Mouse (Mus musculus) lung, postnatal 0 days (tissue): Measurements from ENCODE around the gene Gm3417. TPM values are rescaled to one million over a fixed set of nuclear protein-coding genes. Genes with fewer than 3 reads are reported as not detected.

Experiments used
- ATAC-seq: fragments of 200-750 bp; cut with Nextera tagmentation; 2 replicates; pipeline ENCODE4 v1.8.0; 2017; ENCODE audit warnings: moderate library complexity
- DNase-seq: peaks from one replicate; pipeline ENCODE4 v3.0.0-alpha.2; 2016; ENCODE audit warnings: low spot score
- H3K27ac ChIP-seq: fragments of 300-500 bp; sonication (generic); 2 replicates; pipeline ENCODE4 v1.5.1; 2014; ENCODE audit warnings: antibody characterized with exemption, mild to moderate bottlenecking, low read length, mixed read lengths
- H3K27me3 ChIP-seq: fragments of 300-500 bp; sonication (generic); replicated peaks from 2 replicates; pipeline ENCODE4 v1.6.1; 2014; ENCODE audit warnings: low read length, mixed read lengths; ENCODE audit not compliant: insufficient read depth
- H3K36me3 ChIP-seq: fragments of 300-500 bp; sonication (generic); 2 replicates; pipeline ENCODE4 v1.6.1; 2014; ENCODE audit warnings: low read length, mixed read lengths; ENCODE audit not compliant: insufficient read depth
- H3K4me1 ChIP-seq: fragments of 300-500 bp; sonication (generic); 2 replicates; pipeline ENCODE4 v1.6.1; 2014; ENCODE audit warnings: antibody characterized with exemption, low read depth, low read length, mixed read lengths; ENCODE audit not compliant: insufficient read depth
- H3K4me2 ChIP-seq: fragments of 300-500 bp; sonication (generic); replicated peaks from 2 replicates; pipeline ENCODE4 v1.6.1; 2014; ENCODE audit warnings: low read depth, mild to moderate bottlenecking, low read length, moderate library complexity, mixed read lengths
- H3K4me3 ChIP-seq: fragments of 300-500 bp; sonication (generic); 2 replicates; pipeline ENCODE4 v1.5.1; 2014; ENCODE audit warnings: low read depth, low read length
- H3K9ac ChIP-seq: fragments of 300-500 bp; sonication (generic); replicated peaks from 2 replicates; pipeline ENCODE4 v1.6.1; 2014; ENCODE audit warnings: low read depth, mild to moderate bottlenecking
- H3K9me3 ChIP-seq: fragments of 300-500 bp; sonication (generic); 2 replicates; pipeline ENCODE4 v1.6.1; 2016; ENCODE audit warnings: low read length, mixed read lengths
- CTCF ChIP-seq: IDR thresholded peaks from 2 replicates; pipeline ENCODE4 v1.5.1; 2016; ENCODE audit warnings: antibody characterized with exemption, mild to moderate bottlenecking
- EP300 ChIP-seq: IDR thresholded peaks from 2 replicates; pipeline ENCODE4 v1.6.1; 2016; ENCODE audit warnings: antibody characterized with exemption, mild to moderate bottlenecking, control low read depth
- WGBS: fragments of 180-500 bp; shearing (Covaris S2); extraction: QIAGEN DNeasy Blood & Tissue Kit; methylation state at CpG from one replicate; pipeline ENCODE4 v1.1.7; 2014; 5-methylcytosine and 5-hydroxymethylcytosine counted together
- polyA plus RNA-seq: library from polyadenylated mRNA; unstranded; fragments of >200 nt; fragmentation: Nextera tagmentation; extraction: Ambion mirVana; gene quantifications from 2 replicates; pipeline ENCODE4 v1.2.1, GENCODE M21; 2015

The Gm3417 gene
- polyA plus RNA-seq, 1 experiment from 2014 or later: 0.39 TPM

DNA sequence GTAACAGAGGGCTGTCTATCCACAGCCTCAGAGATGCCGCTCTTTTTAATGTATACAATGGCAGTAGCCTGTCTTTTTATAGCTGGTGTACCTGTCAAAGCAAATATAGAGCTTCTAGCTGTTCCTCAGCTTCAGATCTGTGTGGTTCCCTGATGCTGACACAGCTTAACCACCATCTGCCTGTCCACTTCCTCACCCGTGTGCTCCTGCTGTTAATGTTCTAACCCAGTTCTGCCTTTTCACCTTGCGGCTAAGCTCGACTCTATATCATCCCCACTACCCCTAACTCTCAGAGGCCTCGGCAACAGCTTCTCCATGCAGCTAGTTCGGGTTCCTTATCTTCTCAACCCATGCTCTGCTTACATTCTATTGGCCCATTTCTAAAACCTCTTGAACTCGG lies 47.9 kb downstream of the Gm3417 start:
- ATAC-seq (no peak), DNase-seq (no peak)
- H3K9me3 ChIP-seq: no peaks in the 10 kb centered on the region
- TF ChIP-seq CTCF (no peak), EP300 (no peak)
- no peaks in the 10 kb centered on the region for H3K27me3 ChIP-seq
- no peak overlapping the region for H3K4me2 ChIP-seq
- no peak overlapping the region for H3K9ac ChIP-seq
- no peak overlapping the region for H3K27ac ChIP-seq
- no peaks in the 10 kb centered on the region for H3K36me3 ChIP-seq
- H3K4me3 ChIP-seq: no peak overlapping the region
- H3K4me1 ChIP-seq: no peaks in the 10 kb centered on the region
- WGBS: 75% methylated on average over 7 of the region's 7 CpGs

DNA sequence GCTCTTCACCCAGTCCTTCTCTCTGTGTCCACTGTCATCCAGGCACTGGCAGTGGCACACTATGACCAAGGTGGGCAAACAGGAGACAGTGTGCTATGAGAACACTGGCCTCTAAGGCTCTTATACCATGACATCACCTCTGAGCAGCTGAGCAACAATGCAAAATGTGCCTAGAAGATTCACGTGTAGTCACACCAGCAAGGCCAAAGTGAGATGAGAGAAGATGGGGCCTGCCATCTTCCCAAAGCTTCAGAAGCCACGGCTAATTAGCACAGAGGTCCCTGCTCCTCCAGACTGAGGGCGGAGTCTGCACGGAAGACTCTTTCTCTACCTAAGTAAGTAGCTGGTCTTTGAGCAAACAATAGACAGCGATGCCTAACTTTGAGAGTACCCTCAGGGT lies 50.0 kb downstream of the Gm3417 start:
- Histone ChIP-seq H3K9me3 (no peaks in the 10 kb centered on the region), H3K27me3 (no peaks in the 10 kb centered on the region), H3K27ac (no peak overlapping the region), H3K4me3 (no peak overlapping the region), H3K36me3 (no peaks in the 10 kb centered on the region), H3K9ac (no peak overlapping the region), H3K4me1 (no peaks in the 10 kb centered on the region), H3K4me2 (no peak overlapping the region)
- DNase-seq: no peak
- no peak for TF ChIP-seq CTCF
- no peak for TF ChIP-seq EP300
- 52% methylated on average over 5 of the region's 5 CpGs for WGBS
- ATAC-seq: no peak

DNA sequence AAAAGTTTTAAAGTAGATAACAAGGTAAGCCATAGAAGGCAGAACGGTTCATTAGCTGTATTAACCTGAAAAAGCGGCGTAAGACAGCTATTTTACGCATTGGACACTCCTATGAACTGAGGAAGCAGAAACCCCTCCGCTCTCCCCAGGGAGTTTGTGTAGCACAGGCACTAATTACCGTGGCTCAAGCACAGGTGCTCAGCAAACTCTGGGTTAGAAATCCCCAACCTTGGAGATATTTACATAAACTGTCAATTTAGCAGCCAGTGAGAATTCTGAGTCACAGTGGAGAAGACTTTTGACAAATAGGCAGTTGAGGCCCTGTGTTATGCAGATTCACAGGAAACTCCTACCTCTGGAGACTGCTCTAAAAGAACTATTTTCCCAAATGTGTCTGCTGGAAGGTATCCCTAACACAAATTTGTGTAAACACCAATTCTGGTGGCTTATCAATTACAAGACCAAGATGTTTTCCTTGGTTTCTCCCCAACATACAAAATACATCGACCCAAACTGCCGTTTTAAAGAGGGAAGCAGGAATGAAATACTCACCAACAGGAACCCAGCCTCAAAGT lies 50.9 kb downstream of the Gm3417 start:
- Histone ChIP-seq H3K27ac (no peak overlapping the region), H3K9ac (no peak overlapping the region), H3K36me3 (no peaks in the 10 kb centered on the region), H3K27me3 (no peaks in the 10 kb centered on the region), H3K4me1 (no peaks in the 10 kb centered on the region), H3K4me2 (no peak overlapping the region), H3K4me3 (no peak overlapping the region), H3K9me3 (no peaks in the 10 kb centered on the region)
- whole genome bisulfite sequencing: 77% methylated on average over 8 of the region's 8 CpGs
- TF ChIP-seq EP300 (no peak), CTCF (no peak)
- DNase-seq: no peak
- ATAC-seq: no peak

DNA sequence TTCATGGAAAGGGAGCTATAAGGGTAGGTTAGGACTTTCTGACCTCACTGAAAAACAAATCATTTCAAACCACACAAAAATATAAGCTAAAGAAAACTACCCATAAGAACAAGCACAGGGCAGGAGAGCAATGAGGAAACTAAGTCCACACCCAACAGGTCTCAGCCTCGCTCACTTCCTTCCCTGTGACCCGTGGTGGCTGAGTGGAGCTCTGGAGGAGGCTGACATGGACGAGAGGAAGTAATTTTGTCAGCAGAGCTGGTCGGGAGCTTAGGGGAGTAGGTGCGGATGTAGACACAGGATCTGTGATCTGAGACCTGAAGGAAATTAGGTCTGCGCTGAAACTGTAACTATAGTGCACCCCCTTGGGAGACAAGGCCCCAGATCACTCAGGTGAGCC lies 57.0 kb downstream of the Gm3417 start:
- no peak for TF ChIP-seq EP300
- no peak for TF ChIP-seq CTCF
- no peaks in the 10 kb centered on the region for H3K4me1 ChIP-seq
- H3K4me2 ChIP-seq: no peak overlapping the region
- H3K36me3 ChIP-seq: no peaks in the 10 kb centered on the region
- DNase-seq: no peak
- no peak overlapping the region for H3K27ac ChIP-seq
- H3K27me3 ChIP-seq: no peaks in the 10 kb centered on the region
- ATAC-seq: no peak
- H3K4me3 ChIP-seq: no peak overlapping the region
- no peaks in the 10 kb centered on the region for H3K9me3 ChIP-seq
- no peak overlapping the region for H3K9ac ChIP-seq
- WGBS: 47% methylated on average over 6 of the region's 6 CpGs

DNA sequence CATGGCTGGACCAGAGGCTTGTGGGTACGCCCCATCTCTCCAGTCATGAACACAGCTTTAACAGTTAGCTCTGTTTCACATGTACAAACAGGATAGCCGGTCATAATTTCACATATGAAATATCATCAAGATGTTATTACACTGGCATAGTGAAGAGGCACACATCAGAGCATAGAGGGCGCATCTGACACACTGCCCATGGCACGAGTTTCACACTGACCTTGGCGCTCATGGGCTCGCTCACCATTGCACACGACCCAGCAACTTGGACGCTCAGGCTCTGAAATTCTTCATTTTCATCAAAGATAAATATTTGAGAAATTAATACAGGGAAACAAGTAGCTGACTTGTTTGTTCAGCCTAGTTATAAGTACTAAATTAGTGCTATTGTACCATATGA lies 60.7 kb downstream of the Gm3417 start:
- TF ChIP-seq EP300 (no peak), CTCF (no peak)
- no peak for ATAC-seq
- no peaks in the 10 kb centered on the region for H3K27me3 ChIP-seq

DNA sequence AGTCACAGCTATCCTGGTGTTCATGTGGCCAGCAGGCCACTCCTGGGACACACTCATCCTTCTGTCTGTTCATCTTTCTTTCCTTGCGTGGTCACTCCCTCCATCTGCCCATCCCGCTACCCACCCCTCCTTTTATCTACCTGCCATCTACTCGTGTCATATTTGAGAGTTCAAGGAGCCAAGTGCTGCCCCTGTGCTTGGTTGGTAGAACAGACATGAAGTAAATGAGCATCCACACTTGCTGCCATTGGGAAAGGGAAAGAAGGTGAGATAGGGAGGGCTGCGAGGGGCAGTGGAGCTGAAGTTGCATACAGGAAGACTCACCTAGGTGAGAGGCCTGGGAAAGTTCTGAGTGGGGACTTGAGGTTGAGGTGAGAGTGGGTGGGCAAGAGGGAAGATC lies 64.2 kb downstream of the Gm3417 start:
- Histone ChIP-seq H3K4me2 (no peak overlapping the region), H3K27ac (no peak overlapping the region), H3K27me3 (no peaks in the 10 kb centered on the region), H3K9me3 (no peaks in the 10 kb centered on the region), H3K9ac (no peak overlapping the region), H3K4me3 (no peak overlapping the region), H3K36me3 (no peaks in the 10 kb centered on the region), H3K4me1 (no peaks in the 10 kb centered on the region)
- no peak for DNase-seq
- ATAC-seq: no peak
- WGBS: 85% methylated on average over 4 of the region's 4 CpGs
- no peak for TF ChIP-seq CTCF
- TF ChIP-seq EP300: no peak

More for the DNA sequence above, 60.7 kb downstream of the Gm3417 start:
- H3K36me3 ChIP-seq: no peaks in the 10 kb centered on the region
- no peak for DNase-seq
- no peaks in the 10 kb centered on the region for H3K4me1 ChIP-seq
- no peak overlapping the region for H3K4me3 ChIP-seq
- H3K27ac ChIP-seq: no peak overlapping the region
- H3K9me3 ChIP-seq: no peaks in the 10 kb centered on the region
- 79% methylated on average over 8 of the region's 8 CpGs for WGBS
- no peak overlapping the region for H3K4me2 ChIP-seq
- no peak overlapping the region for H3K9ac ChIP-seq

Other genes starting within 250 kb of the Gm3417 start
- gene Wdr27, start 35.6 kb downstream of the Gm3417 start, polyA plus RNA-seq: 16.7 and 18.5 TPM in 2 replicates
- gene 1600012H06Rik, start 35.6 kb downstream of the Gm3417 start, polyA plus RNA-seq: 44.0 and 45.4 TPM in 2 replicates
- gene Phf10, start 17.5 kb downstream of the Gm3417 start, polyA plus RNA-seq: 32.5 and 34.9 TPM in 2 replicates
- 7.1 and 7.6 TPM in 2 replicates for gene 9030025P20Rik, start 322 bp downstream of the Gm3417 start, polyA plus RNA-seq
- 4.5 and 5.6 TPM in 2 replicates for gene Gm3435, start 31.4 kb upstream of the Gm3417 start, polyA plus RNA-seq
- gene Ermard, start 62.4 kb upstream of the Gm3417 start, polyA plus RNA-seq: 49.6 and 59.4 TPM in 2 replicates
- 1.1 and 1.2 TPM in 2 replicates for gene Tcte3, start 62.7 kb upstream of the Gm3417 start, polyA plus RNA-seq
- 4.4 and 5.0 TPM in 2 replicates for gene Gm3448, start 62.7 kb upstream of the Gm3417 start, polyA plus RNA-seq